Mouse (Mus musculus) lung, postnatal 0 days (tissue): ENCODE measurements around the gene Setd4.

ENCODE experiments used
- CTCF ChIP-seq: IDR thresholded peaks from 2 replicates; pipeline ENCODE4 v1.5.1; 2016; ENCODE audit warnings: antibody characterized with exemption, mild to moderate bottlenecking
- EP300 ChIP-seq: IDR thresholded peaks from 2 replicates; pipeline ENCODE4 v1.6.1; 2016; ENCODE audit warnings: antibody characterized with exemption, mild to moderate bottlenecking, control low read depth

GRCm38 (mm10) chr16:93552686-93553513 lies 51.0 kb downstream of the Setd4 start:
- no peak for TF ChIP-seq EP300
- TF ChIP-seq CTCF, result no peak
